Mouse (Mus musculus) brain, embryonic 14.5 days (tissue): ENCODE results near the gene Ccer2.

Experiments
- CTCF ChIP-seq: fragments of 200-500 bp; IDR thresholded peaks from 2 replicates; pipeline ENCODE4 v1.5.1; 2012; ENCODE audit warnings: inconsistent platforms, mild to moderate bottlenecking, moderate library complexity, borderline replicate concordance; ENCODE audit not compliant: insufficient read depth, insufficient read length; ENCODE audit errors: extremely low read depth
- POLR2A ChIP-seq: fragments of 200-500 bp; IDR thresholded peaks from 2 replicates; pipeline ENCODE4 v1.6.1; 2012; ENCODE audit warnings: mild to moderate bottlenecking, inconsistent platforms, borderline replicate concordance; ENCODE audit not compliant: poor library complexity, insufficient read depth, insufficient read length, severe bottlenecking; ENCODE audit errors: extremely low read depth

DNA sequence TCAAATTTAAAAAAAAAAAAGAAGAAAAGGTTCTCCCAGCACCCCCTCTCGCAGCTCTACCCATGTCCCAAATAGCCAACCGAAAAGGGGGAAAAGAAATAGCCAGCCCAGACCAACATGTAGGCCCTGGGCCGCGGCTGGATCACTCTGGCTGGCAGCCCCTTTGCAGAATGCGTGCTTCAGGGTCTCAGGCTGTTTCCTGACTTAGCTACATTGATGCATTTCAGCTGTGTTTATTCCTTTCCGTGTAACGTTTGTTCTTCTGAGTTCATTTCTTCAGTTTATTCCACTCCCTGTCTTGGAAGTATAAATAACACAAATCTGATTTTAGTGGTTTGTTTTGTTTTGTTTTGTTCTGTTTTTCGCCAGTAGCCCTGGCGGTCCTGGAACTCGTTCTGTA, 38.2 kb upstream of the Ccer2 start:
- TF ChIP-seq POLR2A (no peak), CTCF (no peak)
